Mouse (Mus musculus) CH12.LX (cell line): ENCODE measurements around the gene Rgs3. TPM values are rescaled to one million over a fixed set of nuclear protein-coding genes. Genes with fewer than 3 reads are reported as not detected.

ENCODE experiments used
- DNase-seq: peaks from one replicate; pipeline ENCODE4 v3.0.0-alpha.2; 2013; ENCODE audit errors: extremely low read depth
- H3K27ac ChIP-seq: 2 replicates; pipeline ENCODE4 v1.5.1; 2012; ENCODE audit warnings: low read depth, mild to moderate bottlenecking, control low read depth, moderate library complexity; ENCODE audit not compliant: insufficient read depth
- H3K27me3 ChIP-seq: replicated peaks from 2 replicates; pipeline ENCODE3; 2012; ENCODE audit warnings: inconsistent platforms
- H3K36me3 ChIP-seq, 2 experiments: replicated peaks in 1 of 2; 2 replicates each; pipeline versions ENCODE3 to v1.6.1; 2012; ENCODE audit warnings: inconsistent platforms in 1 of 2, low read length in 1 of 2, mild to moderate bottlenecking in 1 of 2, mixed read lengths in 1 of 2, moderate library complexity in 1 of 2; ENCODE audit not compliant: control insufficient read depth in 1 of 2, insufficient read depth in 1 of 2
- H3K4me1 ChIP-seq, 2 experiments: 2 replicates each; pipeline ENCODE4 v1.6.1; 2012; ENCODE audit warnings: inconsistent platforms in 1 of 2, moderate library complexity in 1 of 2; ENCODE audit not compliant: insufficient read depth in 2 of 2, control insufficient read depth in 1 of 2
- H3K4me2 ChIP-seq: 2 replicates; pipeline ENCODE4 v1.6.1; 2012; ENCODE audit warnings: low read depth, mild to moderate bottlenecking, control low read depth; ENCODE audit not compliant: poor library complexity, insufficient read depth, severe bottlenecking
- H3K4me3 ChIP-seq, 3 experiments: fragments of 150-350 bp in 1 of 3; sonication (generic) in 1 of 3; replicated peaks in 1 of 3; 2 replicates each; pipeline versions ENCODE3 to v1.5.1; 2011 to 2012; ENCODE audit warnings: low read depth in 2 of 3, low read length in 2 of 3, mild to moderate bottlenecking in 2 of 3, moderate library complexity in 2 of 3, control low read depth in 1 of 3, improper control_type of control experiment in 1 of 3, inconsistent platforms in 1 of 3, mixed read lengths in 1 of 3; ENCODE audit not compliant: poor library complexity in 1 of 3
- H3K79me2 ChIP-seq: replicated peaks from 2 replicates; pipeline ENCODE4 v1.6.1; 2012; ENCODE audit warnings: mild to moderate bottlenecking, moderate library complexity; ENCODE audit not compliant: control insufficient read depth, poor library complexity, insufficient read depth, severe bottlenecking; ENCODE audit errors: extremely low read depth
- H3K9ac ChIP-seq: 2 replicates; pipeline ENCODE4 v1.6.1; 2012; ENCODE audit warnings: low read depth, mild to moderate bottlenecking, control low read depth, moderate library complexity; ENCODE audit not compliant: insufficient read depth
- H3K9me3 ChIP-seq: replicated peaks from 2 replicates; pipeline ENCODE3; 2012; ENCODE audit warnings: low read length, inconsistent platforms, mixed read lengths
- BHLHE40 ChIP-seq: IDR thresholded peaks from 2 replicates; pipeline ENCODE4 v1.6.1; 2011; ENCODE audit warnings: mild to moderate bottlenecking, low read depth, low read length, improper control_type of control experiment
- CHD1 ChIP-seq: IDR thresholded peaks from 2 replicates; pipeline ENCODE4 v1.6.1; 2012; ENCODE audit warnings: low read depth, low read length, improper control_type of control experiment, inconsistent platforms
- CHD2 ChIP-seq: IDR thresholded peaks from 2 replicates; pipeline ENCODE4 v1.6.1; 2011; ENCODE audit warnings: low read length, improper control_type of control experiment
- CTCF ChIP-seq, 2 experiments: IDR thresholded peaks in 1 of 2; conservative IDR thresholded peaks in 1 of 2; 2 replicates each; pipeline ENCODE4 v1.5.1; 2011 to 2012; ENCODE audit warnings: low read depth in 2 of 2, low read length in 2 of 2, improper control_type of control experiment in 1 of 2, inconsistent platforms in 1 of 2, mild to moderate bottlenecking in 1 of 2, moderate library complexity in 1 of 2
- E2F4 ChIP-seq: IDR thresholded peaks from 2 replicates; pipeline ENCODE4 v1.6.1; 2011; ENCODE audit warnings: low read depth, low read length, improper control_type of control experiment; ENCODE audit not compliant: insufficient replicate concordance
- EP300 ChIP-seq: IDR thresholded peaks from 2 replicates; pipeline ENCODE4 v1.6.1; 2011; ENCODE audit warnings: low read length, improper control_type of control experiment
- ETS1 ChIP-seq: conservative IDR thresholded peaks from 2 replicates; pipeline ENCODE4 v1.6.1; 2012; ENCODE audit warnings: low read depth, mild to moderate bottlenecking, inconsistent platforms, low read length, improper control_type of control experiment, moderate library complexity
- HCFC1 ChIP-seq: IDR thresholded peaks from 2 replicates; pipeline ENCODE4 v1.6.1; 2012; ENCODE audit warnings: low read depth, mild to moderate bottlenecking, inconsistent platforms, low read length, improper control_type of control experiment
- IRF4 ChIP-seq: IDR thresholded peaks from 2 replicates; pipeline ENCODE4 v1.6.1; 2014; ENCODE audit warnings: low read depth, mild to moderate bottlenecking, inconsistent platforms, low read length, improper control_type of control experiment
- JUN ChIP-seq: IDR thresholded peaks from 2 replicates; pipeline ENCODE4 v1.6.1; 2011; ENCODE audit warnings: low read depth, mild to moderate bottlenecking, low read length, improper control_type of control experiment, moderate library complexity; ENCODE audit not compliant: insufficient read depth
- MAFK ChIP-seq: IDR thresholded peaks from 2 replicates; pipeline ENCODE4 v1.6.1; 2011; ENCODE audit warnings: low read length, improper control_type of control experiment; ENCODE audit not compliant: insufficient replicate concordance
- MAX ChIP-seq: IDR thresholded peaks from 2 replicates; pipeline ENCODE4 v1.6.1; 2011; ENCODE audit warnings: low read length, improper control_type of control experiment
- MAZ ChIP-seq: IDR thresholded peaks from 2 replicates; pipeline ENCODE4 v1.6.1; 2012; ENCODE audit warnings: low read depth, mild to moderate bottlenecking, inconsistent platforms, low read length, improper control_type of control experiment, moderate library complexity
- MEF2A ChIP-seq: IDR thresholded peaks from 2 replicates; pipeline ENCODE4 v1.6.1; 2014; ENCODE audit warnings: low read depth, mild to moderate bottlenecking, inconsistent platforms, low read length, improper control_type of control experiment, borderline replicate concordance
- MXI1 ChIP-seq: IDR thresholded peaks from 2 replicates; pipeline ENCODE4 v1.6.1; 2011; ENCODE audit warnings: mild to moderate bottlenecking, low read depth, low read length, improper control_type of control experiment
- MYC ChIP-seq: IDR thresholded peaks from 2 replicates; pipeline ENCODE4 v1.6.1; 2011; ENCODE audit warnings: low read depth, mild to moderate bottlenecking, improper control_type of control experiment, low read length
- NELFE ChIP-seq: IDR thresholded peaks from 2 replicates; pipeline ENCODE4 v1.6.1; 2011; ENCODE audit warnings: low read depth, low read length, improper control_type of control experiment
- NRF1 ChIP-seq: IDR thresholded peaks from 2 replicates; pipeline ENCODE4 v1.6.1; 2014; ENCODE audit warnings: low read depth, mild to moderate bottlenecking, inconsistent platforms, low read length, improper control_type of control experiment, moderate library complexity
- PAX5 ChIP-seq: IDR thresholded peaks from 2 replicates; pipeline ENCODE4 v1.6.1; 2012; ENCODE audit warnings: low read length, inconsistent platforms, mixed read lengths
- POLR2A ChIP-seq: IDR thresholded peaks from 2 replicates; pipeline ENCODE4 v1.6.1; 2011; ENCODE audit warnings: low read depth, mild to moderate bottlenecking, improper control_type of control experiment, low read length
- POLR2AphosphoS2 ChIP-seq: IDR thresholded peaks from 2 replicates; pipeline ENCODE4 v1.6.1; 2011; ENCODE audit warnings: low read depth, low read length, improper control_type of control experiment
- SIN3A ChIP-seq: IDR thresholded peaks from 2 replicates; pipeline ENCODE4 v1.6.1; 2012; ENCODE audit warnings: low read length, improper control_type of control experiment, inconsistent platforms
- SMC3 ChIP-seq: IDR thresholded peaks from 2 replicates; pipeline ENCODE4 v1.6.1; 2011; ENCODE audit warnings: low read depth, low read length, improper control_type of control experiment
- TBP ChIP-seq: conservative IDR thresholded peaks from 2 replicates; pipeline ENCODE4 v1.6.1; 2011; ENCODE audit warnings: low read depth, low read length, improper control_type of control experiment
- TCF12 ChIP-seq: IDR thresholded peaks from 2 replicates; pipeline ENCODE4 v1.6.1; 2014; ENCODE audit warnings: low read depth, mild to moderate bottlenecking, inconsistent platforms, low read length, improper control_type of control experiment
- UBTF ChIP-seq: IDR thresholded peaks from 2 replicates; pipeline ENCODE4 v1.6.1; 2012; ENCODE audit warnings: low read depth, mild to moderate bottlenecking, inconsistent platforms, low read length, improper control_type of control experiment, moderate library complexity
- USF1 ChIP-seq: IDR thresholded peaks from 2 replicates; pipeline ENCODE4 v1.6.1; 2014; ENCODE audit warnings: low read depth, mild to moderate bottlenecking, inconsistent platforms, low read length, improper control_type of control experiment
- USF2 ChIP-seq: conservative IDR thresholded peaks from 2 replicates; pipeline ENCODE4 v1.6.1; 2011; ENCODE audit warnings: low read depth, low read length, improper control_type of control experiment
- ZC3H11A ChIP-seq: IDR thresholded peaks from 2 replicates; pipeline ENCODE4 v1.6.1; 2012; ENCODE audit warnings: low read depth, mild to moderate bottlenecking, inconsistent platforms, low read length, improper control_type of control experiment
- ZKSCAN1 ChIP-seq: IDR thresholded peaks from 2 replicates; pipeline ENCODE4 v1.6.1; 2012; ENCODE audit warnings: low read depth, inconsistent platforms, low read length, improper control_type of control experiment, borderline replicate concordance
- ZMIZ1 ChIP-seq: IDR thresholded peaks from 2 replicates; pipeline ENCODE4 v1.6.1; 2012; ENCODE audit warnings: low read depth, mild to moderate bottlenecking, inconsistent platforms, low read length, improper control_type of control experiment
- ZNF384 ChIP-seq: IDR thresholded peaks from 2 replicates; pipeline ENCODE4 v1.6.1; 2012; ENCODE audit warnings: low read depth, low read length, improper control_type of control experiment, inconsistent platforms
- dilution Hi-C: fragments of 300-500 bp; cut with MboI; formaldehyde crosslinking; loops from 2 replicates; pipeline ENCODE4 v1.14.3; 2020; ENCODE audit warnings: low sequenced_read_pairs; ENCODE audit not compliant: extremely low pct_unique_long_range_greater_than_20kb, extremely low pct_ligation_motif_present
- in situ Hi-C: fragments of 300-500 bp; cut with MboI; formaldehyde crosslinking; loops from 3 replicates; pipeline ENCODE4 v1.14.3; 2019; ENCODE audit warnings: low sequenced_read_pairs, low pct_ligation_motif_present, low pct_unique_long_range_greater_than_20kb, mixed read lengths
- polyA plus RNA-seq: library from polyadenylated mRNA; unstranded; fragments of >175 nt; gene quantifications from 2 replicates; pipeline ENCODE4 v1.2.1, GENCODE M21; 2012; ENCODE audit warnings: low read depth; ENCODE audit not compliant: insufficient read length
- total RNA-seq, 2 experiments: library from RNA; depleted of rRNA; stranded (reverse); fragments of 300-350 nt in 1 of 2; fragments of >200 nt in 1 of 2; gene quantifications; 2 replicates each; pipeline ENCODE4 v1.2.3; 2012 to 2014

Gene Rgs3
- total and polyA plus RNA-seq, 3 experiments: 3.3 to 6.0 (median 3.5) TPM

DNA sequence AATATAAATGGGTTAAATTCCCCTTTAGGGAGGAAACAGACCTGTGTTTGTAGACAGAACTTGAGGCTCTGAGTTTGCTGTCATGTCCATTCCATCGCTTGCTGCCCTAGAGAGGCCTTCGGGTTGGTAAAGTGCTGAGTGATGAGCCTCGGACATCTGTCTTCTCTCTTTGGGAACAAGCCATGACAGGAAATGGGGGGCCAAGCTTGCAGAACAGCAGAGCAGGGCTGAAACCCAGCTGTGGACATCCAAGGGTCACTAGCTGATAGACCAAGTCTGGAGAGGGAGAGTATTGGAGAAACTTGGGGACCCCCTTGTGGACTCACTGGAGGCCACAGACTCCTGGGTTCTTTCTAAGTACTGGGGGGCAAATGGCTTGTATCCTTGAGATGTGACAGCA is 177.3 kb downstream of the Rgs3 start:
- dilution Hi-C loops (no loop called here), in situ Hi-C loops (no loop called here)
- Histone ChIP-seq H3K4me2 (no peak overlapping the region), H3K27ac (no peak overlapping the region), H3K4me3 (no peak overlapping the region), H3K4me1 (peaks cover 28 to 36% of the 10 kb centered on the region in 2 experiments), H3K36me3 (no peaks in the 10 kb centered on the region), H3K9me3 (no peaks in the 10 kb centered on the region), H3K27me3 (no peaks in the 10 kb centered on the region), H3K9ac (no peak overlapping the region), H3K79me2 (no peaks in the 10 kb centered on the region)
- DNase-seq: no peak
- TF ChIP-seq NRF1: no peak
- TF ChIP-seq UBTF: no peak
- TF ChIP-seq JUN: no peak
- no peak for TF ChIP-seq CHD2
- TF ChIP-seq CTCF (conservative IDR thresholded peaks at IDR 0.05 in 1 of 2, IDR thresholded peaks at IDR 0.05 in 1 of 2; ENCODE audit: low read depth in 2 of 2, low read length in 2 of 2): no peak
- TF ChIP-seq TCF12: no peak
- TF ChIP-seq CHD1: no peak
- TF ChIP-seq BHLHE40: no peak
- TF ChIP-seq PAX5: no peak

GRCm38 (mm10) chr4:62737983-62738695 is 178.5 kb downstream of the Rgs3 start:
- dilution Hi-C loops (no loop called here), in situ Hi-C loops (no loop called here)
- peak; percentile 28 for DNase-seq
- no peaks in the 10 kb centered on the region for H3K27me3 ChIP-seq
- H3K4me3 ChIP-seq: no peak overlapping the region
- peak overlapping the region; percentile 62 for H3K4me2 ChIP-seq
- no peaks in the 10 kb centered on the region for H3K79me2 ChIP-seq
- H3K9ac ChIP-seq: no peak overlapping the region
- H3K9me3 ChIP-seq: no peaks in the 10 kb centered on the region
- peak overlapping the region; percentile 46 for H3K27ac ChIP-seq
- no peaks in the 10 kb centered on the region for H3K36me3 ChIP-seq
- H3K4me1 ChIP-seq: peaks cover 36 to 44% of the 10 kb centered on the region in 2 experiments
- TF ChIP-seq BHLHE40: no peak
- TF ChIP-seq MXI1: no peak
- TF ChIP-seq ZNF384: peak; percentile 79
- TF ChIP-seq POLR2A: no peak
- TF ChIP-seq USF2: no peak
- TF ChIP-seq ZC3H11A: no peak
- no peak for TF ChIP-seq ZKSCAN1
- TF ChIP-seq MEF2A: 0 out of 2 replicates have a peak, but pooled peaks have one; percentile 8
- 0 out of 2 replicates have a peak, but pooled peaks have one; percentile 8 for TF ChIP-seq SIN3A
- peak; percentile 63; the same call in 1 of the 2 replicates for TF ChIP-seq ETS1
- TF ChIP-seq HCFC1: peak; percentile 17; the same call in 1 of the 2 replicates
- TF ChIP-seq CHD1: no peak
- no peak for TF ChIP-seq NELFE
- TF ChIP-seq SMC3: no peak
- no peak for TF ChIP-seq E2F4
- no peak for TF ChIP-seq POLR2AphosphoS2
- no peak for TF ChIP-seq TBP
- 0 out of 2 replicates have a peak, but pooled peaks have one; percentile 18 for TF ChIP-seq CHD2
- no peak for TF ChIP-seq CTCF (conservative IDR thresholded peaks at IDR 0.05 in 1 of 2, IDR thresholded peaks at IDR 0.05 in 1 of 2; ENCODE audit: low read depth in 2 of 2, low read length in 2 of 2)
- TF ChIP-seq USF1: no peak
- no peak; the same call in 1 of the 2 replicates for TF ChIP-seq MAFK
- TF ChIP-seq MYC: no peak
- TF ChIP-seq ZMIZ1: no peak
- TF ChIP-seq MAX: no peak
- TF ChIP-seq IRF4: peak; percentile 70; the same call in 1 of the 2 replicates
- TF ChIP-seq EP300: peak; percentile 71
- TF ChIP-seq MAZ: no peak
